Mouse (Mus musculus) stomach, postnatal 0 days (tissue): ENCODE measurements at regions not wholly inside any gene's neighbourhood (a gene's known extent, or its start where the extent isn't known, plus 50 kb on each side); places are given as distances from the start of the nearest gene placed in this dataset.
A peak's percentile ranks its signal among the peaks of the same experiment; 100 is the strongest.

ENCODE experiments used
- ATAC-seq: fragments of 200-750 bp; cut with Nextera tagmentation; 2 replicates; pipeline ENCODE4 v1.8.0; 2017; ENCODE audit not compliant: low FRiP score, low TSS enrichment
- DNase-seq: peaks from one replicate; pipeline ENCODE4 v3.0.0-alpha.2; 2016; ENCODE audit warnings: low spot score
- H3K27ac ChIP-seq: fragments of 300-500 bp; sonication (generic); replicated peaks from 2 replicates; pipeline ENCODE4 v1.5.1; 2014; ENCODE audit warnings: mild to moderate bottlenecking, control low read depth
- H3K27me3 ChIP-seq: fragments of 300-500 bp; sonication (generic); 2 replicates; pipeline ENCODE4 v1.6.1; 2014; ENCODE audit warnings: low read length; ENCODE audit not compliant: control insufficient read depth, insufficient read depth
- H3K36me3 ChIP-seq: fragments of 300-500 bp; sonication (generic); 2 replicates; pipeline ENCODE4 v1.6.1; 2014; ENCODE audit warnings: low read length, mixed read lengths; ENCODE audit not compliant: control insufficient read depth, insufficient read depth
- H3K4me1 ChIP-seq: fragments of 300-500 bp; sonication (generic); replicated peaks from 2 replicates; pipeline ENCODE4 v1.6.1; 2014; ENCODE audit warnings: antibody characterized with exemption; ENCODE audit not compliant: control insufficient read depth, insufficient read depth
- H3K4me2 ChIP-seq: fragments of 300-500 bp; sonication (generic); replicated peaks from 2 replicates; pipeline ENCODE4 v1.6.1; 2014; ENCODE audit warnings: low read depth, mild to moderate bottlenecking, control low read depth, moderate library complexity
- H3K4me3 ChIP-seq: fragments of 300-500 bp; sonication (generic); 2 replicates; pipeline ENCODE4 v1.5.1; 2014; ENCODE audit warnings: low read depth, low read length, control low read depth
- H3K9ac ChIP-seq: fragments of 300-500 bp; sonication (generic); 2 replicates; pipeline ENCODE4 v1.6.1; 2014; ENCODE audit warnings: mild to moderate bottlenecking, low read length, control low read depth, mixed read lengths
- H3K9me3 ChIP-seq: fragments of 300-500 bp; sonication (generic); 2 replicates; pipeline ENCODE4 v1.6.1; 2016; ENCODE audit warnings: low read length; ENCODE audit not compliant: control insufficient read depth
- CTCF ChIP-seq: IDR thresholded peaks from 2 replicates; pipeline ENCODE4 v1.5.1; 2016; ENCODE audit warnings: antibody characterized with exemption, low read depth, mild to moderate bottlenecking, moderate library complexity
- EP300 ChIP-seq: optimal IDR thresholded peaks from 2 replicates; pipeline ENCODE3; 2016; ENCODE audit warnings: antibody characterized with exemption
- WGBS: fragments of 180-500 bp; shearing (Covaris S2); extraction: QIAGEN DNeasy Blood & Tissue Kit; methylation state at CpG from one replicate; pipeline ENCODE4 v1.1.7; 2014; 5-methylcytosine and 5-hydroxymethylcytosine counted together

DNA sequence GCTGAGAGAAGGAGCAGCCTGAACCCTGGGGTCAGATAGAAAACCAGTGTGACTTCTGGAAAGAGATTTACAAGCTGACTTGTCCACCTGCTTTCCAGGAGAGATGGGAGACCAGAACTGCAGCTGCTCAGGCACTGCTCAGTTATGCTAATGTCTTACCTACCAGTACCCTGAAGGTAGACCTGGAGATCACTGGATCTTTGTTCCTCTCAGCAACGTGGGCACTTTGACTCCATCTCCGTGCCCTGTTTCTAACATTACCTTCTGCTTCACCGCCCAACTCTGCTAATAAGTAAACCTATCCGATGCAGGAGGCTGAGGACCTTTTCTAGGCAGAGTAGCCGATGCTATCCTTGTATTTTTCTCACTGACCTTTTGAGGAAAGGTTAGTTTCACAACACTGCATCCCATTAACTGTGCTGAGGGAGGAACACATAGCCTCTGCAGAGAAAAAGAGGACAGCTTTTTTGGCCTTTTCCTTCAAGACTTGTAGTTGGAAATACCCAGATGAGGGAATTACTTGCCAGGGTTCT, 490.7 kb upstream of the Camk1g start:
- Histone ChIP-seq H3K27me3 (no peaks in the 10 kb centered on the region), H3K36me3 (no peaks in the 10 kb centered on the region), H3K4me2 (no peak overlapping the region), H3K9me3 (no peaks in the 10 kb centered on the region), H3K27ac (no peak overlapping the region), H3K4me1 (no peaks in the 10 kb centered on the region), H3K4me3 (no peak overlapping the region), H3K9ac (no peak overlapping the region)
- DNase-seq: no peak
- TF ChIP-seq CTCF (no peak), EP300 (no peak)
- ATAC-seq: no peak
- WGBS: 78% methylated on average over 5 of the region's 5 CpGs

DNA sequence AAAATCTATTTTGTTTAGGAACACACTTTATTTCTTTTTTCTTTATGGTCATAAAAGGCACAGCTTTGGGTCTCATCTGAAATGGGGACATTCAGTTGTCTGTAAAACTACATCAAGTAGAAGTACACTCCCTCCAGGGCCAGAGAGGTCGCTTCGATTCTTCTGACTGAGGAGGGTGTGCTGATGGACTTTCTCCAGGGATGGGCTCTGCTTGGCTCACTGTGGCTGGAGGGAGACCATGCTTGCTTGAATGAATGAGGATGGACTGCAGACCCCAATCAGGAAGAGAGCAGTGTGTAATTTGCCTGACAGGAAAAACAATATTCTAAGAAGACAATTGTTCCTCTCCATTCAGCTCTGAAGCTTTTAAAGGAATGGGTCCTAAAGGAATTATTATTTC, 490.3 kb upstream of the Camk1g start:
- WGBS: 45% methylated on average over 2 of the region's 2 CpGs
- ATAC-seq: no peak
- no peak overlapping the region for H3K27ac ChIP-seq

DNA sequence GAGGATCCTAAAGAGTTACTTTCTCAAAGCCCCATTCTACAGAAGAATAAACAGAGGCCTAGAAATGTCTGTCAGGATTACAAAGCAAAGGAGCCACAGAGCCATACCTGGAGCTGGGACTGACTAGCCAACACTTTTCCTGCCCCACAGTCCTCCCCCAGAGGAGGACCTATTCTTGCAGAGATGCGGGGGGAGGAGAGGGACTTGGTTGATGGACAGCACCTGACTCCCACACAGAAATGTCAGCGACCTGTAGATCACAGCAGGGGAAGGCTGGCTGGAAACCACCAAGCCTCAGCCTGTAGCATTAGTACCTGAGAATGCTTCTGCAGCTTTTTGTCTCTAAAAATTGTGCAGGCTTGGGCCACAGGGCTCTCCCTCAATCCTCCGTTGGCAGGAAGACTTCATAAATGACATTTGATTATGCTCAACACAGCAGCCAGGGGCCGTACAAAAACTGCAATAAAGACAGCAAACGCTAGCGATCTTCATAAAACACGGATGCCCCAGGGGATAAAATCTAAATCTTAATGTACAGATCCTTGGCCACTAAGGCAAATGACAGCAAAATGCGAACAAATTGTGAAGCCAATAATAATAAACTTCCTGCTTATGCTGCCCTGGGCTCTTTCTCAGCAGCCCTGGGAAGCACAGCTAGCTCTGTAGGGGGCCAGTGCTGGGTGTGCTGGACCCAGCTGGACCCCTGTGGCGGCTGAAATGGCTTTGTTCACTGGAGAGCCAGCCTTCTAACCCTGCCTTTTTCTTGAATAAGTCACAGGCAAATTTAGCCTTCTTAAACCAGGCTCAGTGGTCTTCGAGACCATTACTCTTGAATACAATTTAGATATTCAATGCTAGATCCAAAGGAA, 489.4 kb upstream of the Camk1g start:
- 40% methylated on average over 10 of the region's 10 CpGs for WGBS
- Histone ChIP-seq H3K36me3 (no peaks in the 10 kb centered on the region), H3K9ac (no peak overlapping the region), H3K27ac (peak overlapping the region; percentile 74), H3K4me2 (no peak overlapping the region), H3K4me3 (no peak overlapping the region), H3K27me3 (no peaks in the 10 kb centered on the region), H3K4me1 (no peaks in the 10 kb centered on the region), H3K9me3 (no peaks in the 10 kb centered on the region)
- ATAC-seq: no peak
- no peak for DNase-seq
- no peak for TF ChIP-seq EP300
- TF ChIP-seq CTCF: no peak

More for the DNA sequence above, 490.3 kb upstream of the Camk1g start:
- no peaks in the 10 kb centered on the region for H3K9me3 ChIP-seq
- no peak overlapping the region for H3K9ac ChIP-seq
- no peaks in the 10 kb centered on the region for H3K36me3 ChIP-seq
- no peak for DNase-seq
- no peaks in the 10 kb centered on the region for H3K4me1 ChIP-seq
- no peak overlapping the region for H3K4me2 ChIP-seq
- no peaks in the 10 kb centered on the region for H3K27me3 ChIP-seq
- no peak for TF ChIP-seq EP300
- TF ChIP-seq CTCF: no peak
- no peak overlapping the region for H3K4me3 ChIP-seq

DNA sequence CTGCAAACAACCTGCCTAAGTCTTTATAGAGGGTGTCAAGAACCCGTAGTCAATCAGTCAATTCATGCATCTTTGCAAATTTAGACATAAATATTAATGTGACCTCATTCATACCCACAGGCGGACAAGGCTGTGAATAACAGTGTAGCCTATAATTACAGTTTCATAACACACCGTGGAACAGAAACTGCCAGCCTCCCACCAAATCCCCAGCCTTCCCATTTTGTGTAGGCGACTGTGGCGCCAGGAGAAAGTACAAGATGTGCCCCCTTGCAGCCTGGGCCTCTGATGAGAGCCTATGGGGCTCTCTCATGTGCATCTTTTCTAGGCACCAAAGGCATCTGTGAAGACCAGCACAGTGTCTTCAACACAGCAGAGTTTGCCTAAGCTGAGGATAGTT, 477.8 kb upstream of the Camk1g start:
- Histone ChIP-seq H3K4me3 (no peak overlapping the region), H3K27me3 (no peaks in the 10 kb centered on the region), H3K27ac (no peak overlapping the region), H3K4me2 (no peak overlapping the region), H3K9ac (no peak overlapping the region), H3K36me3 (no peaks in the 10 kb centered on the region), H3K4me1 (no peaks in the 10 kb centered on the region), H3K9me3 (no peaks in the 10 kb centered on the region)
- 74% methylated on average over 5 of the region's 5 CpGs for WGBS
- no peak for TF ChIP-seq EP300
- TF ChIP-seq CTCF: no peak
- no peak for DNase-seq
- ATAC-seq: no peak

DNA sequence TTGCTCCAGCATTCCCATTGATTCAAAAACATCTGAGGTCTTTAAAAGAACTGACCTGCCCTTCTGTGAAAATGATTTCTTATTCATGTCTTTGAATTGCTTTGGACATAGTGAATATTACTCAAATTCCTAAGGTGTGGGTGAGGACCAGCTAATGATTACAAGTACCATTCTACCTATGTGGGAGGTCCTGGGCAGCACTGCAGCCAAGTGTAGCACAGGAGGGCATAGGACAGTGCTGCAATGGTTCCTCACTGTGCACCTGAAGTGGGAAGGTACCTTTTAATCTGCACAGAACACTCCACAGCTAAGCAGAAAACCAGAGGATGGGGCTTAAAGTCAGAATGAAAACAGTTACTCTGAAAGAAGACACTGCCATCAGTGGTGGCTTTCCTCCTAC, 474.8 kb upstream of the Camk1g start:
- Histone ChIP-seq H3K9me3 (no peaks in the 10 kb centered on the region), H3K4me2 (no peak overlapping the region), H3K27ac (no peak overlapping the region), H3K27me3 (no peaks in the 10 kb centered on the region), H3K36me3 (no peaks in the 10 kb centered on the region), H3K4me3 (no peak overlapping the region), H3K9ac (no peak overlapping the region), H3K4me1 (no peaks in the 10 kb centered on the region)
- no peak for TF ChIP-seq CTCF
- TF ChIP-seq EP300: no peak
- no peak for ATAC-seq
- no peak for DNase-seq

DNA sequence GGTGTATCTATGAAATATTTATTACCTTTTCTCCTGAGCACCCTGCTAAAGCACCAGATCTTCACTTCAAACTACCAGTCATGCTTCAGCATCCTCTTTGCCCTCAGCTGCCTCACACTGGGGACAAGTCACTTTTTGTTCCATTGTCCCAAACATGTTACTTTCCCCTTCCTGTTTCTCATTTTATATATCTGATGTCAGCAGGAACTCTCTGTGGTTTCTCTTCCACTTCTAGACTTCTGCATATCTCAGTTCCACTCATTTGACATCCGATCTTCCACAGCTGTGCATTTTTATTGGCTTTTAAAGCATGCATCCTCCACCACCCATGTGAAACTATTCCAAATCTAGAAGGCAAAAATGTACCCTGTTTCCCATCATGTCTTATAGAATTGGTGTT, 474.4 kb upstream of the Camk1g start:
- TF ChIP-seq EP300 (no peak), CTCF (no peak)
- DNase-seq (no peak), ATAC-seq (no peak)
- Histone ChIP-seq H3K27ac (no peak overlapping the region), H3K27me3 (no peaks in the 10 kb centered on the region), H3K36me3 (no peaks in the 10 kb centered on the region), H3K9ac (no peak overlapping the region), H3K9me3 (no peaks in the 10 kb centered on the region), H3K4me3 (no peak overlapping the region), H3K4me1 (no peaks in the 10 kb centered on the region), H3K4me2 (no peak overlapping the region)
- WGBS: 33% methylated on average over 1 of the region's 1 CpGs
